Mouse (Mus musculus) G1E (cell line): ENCODE measurements around the gene Clca3b.

ENCODE experiments used
- CTCF ChIP-seq: IDR thresholded peaks from 2 replicates; pipeline ENCODE4 v1.5.1; 2012; ENCODE audit warnings: low read depth, low read length, inconsistent platforms, mixed read lengths
- GATA1 ChIP-seq: IDR thresholded peaks from 2 replicates; pipeline ENCODE4 v1.6.1; 2012; ENCODE audit warnings: borderline replicate concordance, low read length, inconsistent platforms, mixed read lengths
- POLR2AphosphoS5 ChIP-seq: IDR thresholded peaks from 2 replicates; pipeline ENCODE4 v1.6.1; 2012; ENCODE audit warnings: low read depth, low read length, inconsistent platforms; ENCODE audit not compliant: insufficient replicate concordance
- TAL1 ChIP-seq: conservative IDR thresholded peaks from 2 replicates; pipeline ENCODE4 v1.6.1; 2012; ENCODE audit warnings: low read depth, low read length, inconsistent platforms, mixed read lengths

DNA sequence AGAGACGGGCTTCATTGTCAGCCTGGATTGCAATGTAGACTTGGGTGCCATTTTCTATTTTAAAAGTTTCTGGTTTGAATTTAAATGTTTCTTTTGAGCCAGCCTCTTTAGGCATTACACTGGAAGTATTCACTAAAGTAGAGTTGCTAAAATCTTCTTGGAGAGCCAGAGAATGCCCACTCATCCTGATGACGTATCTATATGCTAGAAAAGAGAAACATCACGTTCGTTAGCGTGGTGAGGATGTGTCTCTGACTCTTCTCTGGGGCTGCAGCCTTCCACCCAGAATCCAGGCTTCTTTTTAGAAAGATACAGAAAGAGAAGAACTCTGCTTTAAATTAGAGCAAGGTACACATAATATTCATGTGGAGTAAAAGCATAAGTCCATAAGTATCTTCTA is 25.8 kb downstream of the Clca3b start:
- TF ChIP-seq POLR2AphosphoS5 (no peak), CTCF (no peak), TAL1 (no peak), GATA1 (no peak)
